Mouse (Mus musculus) intestine, postnatal 0 days (tissue): ENCODE data around the gene Ubfd1. TPM values are rescaled to one million over a fixed set of nuclear protein-coding genes. Genes with fewer than 3 reads are reported as not detected.

Source experiments
- ATAC-seq: fragments of 200-750 bp; cut with Nextera tagmentation; 2 replicates; pipeline ENCODE4 v1.8.0; 2017; ENCODE audit warnings: mild to moderate bottlenecking, moderate TSS enrichment, moderate library complexity
- H3K27ac ChIP-seq: fragments of 300-500 bp; sonication (generic); 2 replicates; pipeline ENCODE4 v1.5.1; 2014; ENCODE audit warnings: mild to moderate bottlenecking, low read depth, low read length, moderate library complexity
- H3K27me3 ChIP-seq: fragments of 300-500 bp; sonication (generic); replicated peaks from 2 replicates; pipeline ENCODE4 v1.6.1; 2014; ENCODE audit warnings: low read length, mixed read lengths; ENCODE audit not compliant: control insufficient read depth, insufficient read depth
- H3K36me3 ChIP-seq: fragments of 300-500 bp; sonication (generic); 2 replicates; pipeline ENCODE4 v1.6.1; 2014; ENCODE audit warnings: mild to moderate bottlenecking, moderate library complexity; ENCODE audit not compliant: control insufficient read depth, insufficient read depth
- H3K4me1 ChIP-seq: fragments of 300-500 bp; sonication (generic); replicated peaks from 2 replicates; pipeline ENCODE4 v1.6.1; 2014; ENCODE audit warnings: antibody characterized with exemption, low read length, mixed read lengths; ENCODE audit not compliant: control insufficient read depth, insufficient read depth
- H3K4me2 ChIP-seq: fragments of 300-500 bp; sonication (generic); replicated peaks from 2 replicates; pipeline ENCODE4 v1.6.1; 2014; ENCODE audit warnings: low read depth, mild to moderate bottlenecking, moderate library complexity
- H3K4me3 ChIP-seq: fragments of 300-500 bp; sonication (generic); 2 replicates; pipeline ENCODE4 v1.5.1; 2014; ENCODE audit warnings: low read depth, low read length
- H3K9ac ChIP-seq: fragments of 300-500 bp; sonication (generic); 2 replicates; pipeline ENCODE4 v1.6.1; 2014; ENCODE audit warnings: mild to moderate bottlenecking, low read depth, low read length
- H3K9me3 ChIP-seq: fragments of 300-500 bp; sonication (generic); 2 replicates; pipeline ENCODE4 v1.6.1; 2016; ENCODE audit warnings: mixed run types; ENCODE audit not compliant: control insufficient read depth
- CTCF ChIP-seq: sonication (generic); IDR thresholded peaks from 2 replicates; pipeline ENCODE4 v1.5.1; 2016; ENCODE audit warnings: low read depth, mild to moderate bottlenecking, control low read depth, antibody characterized with exemption, moderate library complexity
- WGBS: fragments of 180-500 bp; shearing (Covaris S2); extraction: QIAGEN DNeasy Blood & Tissue Kit; methylation state at CpG from one replicate; pipeline ENCODE4 v1.1.7; 2014; 5-methylcytosine and 5-hydroxymethylcytosine counted together
- polyA plus RNA-seq: library from polyadenylated mRNA; unstranded; fragments of >200 nt; fragmentation: Nextera tagmentation; extraction: Ambion mirVana; gene quantifications from 2 replicates; pipeline ENCODE4 v1.2.1, GENCODE M21; 2015

Gene Ubfd1
- 26.3 and 29.3 TPM in 2 replicates for polyA plus RNA-seq

DNA sequence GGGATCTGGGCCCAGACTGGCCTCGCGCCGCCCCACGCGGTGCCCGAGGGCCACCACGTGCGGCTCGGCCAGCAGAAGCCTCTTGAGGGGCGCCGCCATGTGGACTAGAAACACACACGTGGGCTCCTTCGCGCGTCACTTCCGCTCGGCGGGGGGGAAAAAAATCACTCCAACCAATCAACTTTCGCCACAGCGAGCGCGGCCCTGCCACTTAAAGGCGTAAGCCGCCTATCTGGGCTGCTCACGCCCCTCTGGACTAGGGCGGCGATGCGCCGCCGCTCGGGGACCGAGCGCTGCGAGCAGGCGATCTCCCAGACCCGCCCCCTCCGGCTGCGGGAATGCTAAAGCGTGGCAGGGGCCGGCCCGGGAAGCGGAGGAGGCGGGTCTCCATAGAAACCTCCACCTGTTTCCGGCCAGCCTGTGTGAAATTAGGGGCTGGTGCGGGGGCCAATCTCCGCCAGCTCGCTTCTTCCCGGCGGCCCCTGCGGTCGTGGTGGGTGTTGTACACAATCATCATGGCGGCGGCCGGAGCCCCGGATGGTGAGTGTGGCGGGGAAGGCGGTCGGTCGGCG is at the start of gene Ubfd1, which contains the start of gene Ears2:
Ubfd1 (plus strand) TSS at position 231 of the 572 bp plus-strand sequence.
Ears2 (minus strand) TSS at position 319 of the 572 bp plus-strand sequence.
- peak within 1 kb of the TSS; percentile 93 for H3K4me2 ChIP-seq
- under 1% methylated on average over 60 of the region's 60 CpGs for WGBS
- TF ChIP-seq CTCF: peak; percentile 48
- no peaks in the 10 kb centered on the region for H3K9me3 ChIP-seq
- peaks cover 15% of the 10 kb centered on the region; the same call in 1 of the 2 replicates for H3K4me1 ChIP-seq
- peak within 1 kb of the TSS; percentile 98 for H3K9ac ChIP-seq
- H3K27ac ChIP-seq: peak within 1 kb of the TSS; percentile 92
- H3K4me3 ChIP-seq: peak within 1 kb of the TSS; percentile 97
- peak; percentile 97 for ATAC-seq
- no peaks in the 10 kb centered on the region for H3K27me3 ChIP-seq
- H3K36me3 ChIP-seq: 0 out of 2 replicates have a peak, but pooled peaks cover 8% of the 10 kb centered on the region

DNA sequence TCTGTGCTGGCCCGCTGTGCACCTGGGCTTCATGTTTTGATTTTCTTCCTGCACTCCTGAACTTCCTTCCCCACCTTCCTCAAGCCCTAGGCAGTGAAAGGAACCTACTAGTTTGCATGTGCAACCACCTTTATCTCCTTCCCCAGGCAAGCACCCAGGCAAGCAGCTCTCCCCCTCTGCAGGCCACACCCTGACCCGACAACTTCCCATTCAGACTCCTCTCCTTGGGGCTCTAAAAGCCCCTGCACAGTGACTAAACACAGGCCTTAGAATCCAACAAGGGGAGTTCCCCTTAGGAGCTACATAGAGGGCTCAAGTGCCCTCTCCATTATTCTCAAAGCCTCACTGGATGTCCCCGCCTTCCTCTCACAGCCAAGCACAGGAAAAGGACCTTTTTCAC is 48.7 kb upstream of the Ubfd1 start:
- ATAC-seq: no peak
- H3K36me3 ChIP-seq: no peaks in the 10 kb centered on the region
- no peak for TF ChIP-seq CTCF
- no peak overlapping the region for H3K4me2 ChIP-seq
- H3K27ac ChIP-seq: no peak overlapping the region
- H3K9ac ChIP-seq: no peak overlapping the region
- H3K27me3 ChIP-seq: no peaks in the 10 kb centered on the region
- WGBS: 55% methylated on average over 3 of the region's 3 CpGs
- H3K9me3 ChIP-seq: no peaks in the 10 kb centered on the region
- H3K4me3 ChIP-seq: no peak overlapping the region
- H3K4me1 ChIP-seq: no peaks in the 10 kb centered on the region

DNA sequence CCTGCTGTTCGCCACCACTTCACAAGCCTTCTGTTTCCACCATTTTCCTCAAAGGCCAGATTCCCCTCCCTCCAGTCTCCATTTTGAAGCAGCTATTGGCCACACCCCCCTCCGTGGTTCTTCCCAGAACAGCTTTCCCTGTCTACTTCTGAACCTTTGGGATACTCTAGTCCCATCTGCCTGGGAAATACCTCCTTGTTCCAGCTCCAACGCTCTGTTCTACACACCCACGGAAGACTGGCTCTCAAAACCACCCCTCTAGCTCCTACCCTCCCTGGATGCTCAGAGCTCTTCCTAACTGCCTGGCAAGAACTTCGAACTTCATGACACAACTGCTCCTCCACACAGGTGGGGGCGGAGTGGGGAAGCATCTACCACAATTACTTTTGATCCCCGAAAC is 48.0 kb upstream of the Ubfd1 start:
- WGBS: 78% methylated on average over 7 of the region's 7 CpGs
- Histone ChIP-seq H3K9ac (no peak overlapping the region), H3K9me3 (no peaks in the 10 kb centered on the region), H3K4me3 (no peak overlapping the region), H3K4me1 (no peaks in the 10 kb centered on the region), H3K27me3 (no peaks in the 10 kb centered on the region), H3K36me3 (no peaks in the 10 kb centered on the region), H3K4me2 (peak overlapping the region; percentile 86; the same call in 1 of the 2 replicates), H3K27ac (no peak overlapping the region)
- TF ChIP-seq CTCF: no peak
- ATAC-seq: no peak

DNA sequence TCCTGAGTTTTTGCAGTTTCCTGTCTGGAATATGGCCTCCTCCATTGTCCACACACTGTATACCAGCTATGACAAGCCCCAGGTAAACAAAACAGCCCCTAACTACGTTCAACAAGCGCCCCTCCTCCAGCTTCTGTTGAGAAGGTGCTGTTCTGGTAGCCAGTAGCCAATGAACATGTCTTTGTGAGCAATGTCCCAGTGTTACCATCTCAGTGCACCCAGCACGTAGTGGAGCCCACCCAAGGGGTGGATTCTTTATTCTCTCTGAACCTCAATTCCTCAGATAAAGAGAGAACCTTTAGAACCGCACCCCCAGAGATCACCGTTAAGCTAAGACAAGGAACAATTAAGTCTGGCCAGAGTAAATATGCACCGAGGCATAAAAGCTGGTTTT is 46.7 kb upstream of the Ubfd1 start:
- Histone ChIP-seq H3K9ac (peak overlapping the region; percentile 64), H3K9me3 (no peaks in the 10 kb centered on the region), H3K36me3 (no peaks in the 10 kb centered on the region), H3K27me3 (no peaks in the 10 kb centered on the region), H3K4me3 (peak overlapping the region; percentile 84), H3K4me2 (peak overlapping the region; percentile 86), H3K27ac (peak overlapping the region; percentile 80; the same call in 1 of the 2 replicates), H3K4me1 (no peaks in the 10 kb centered on the region)
- WGBS: 2% methylated on average over 6 of the region's 6 CpGs
- ATAC-seq: no peak
- TF ChIP-seq CTCF: no peak

DNA sequence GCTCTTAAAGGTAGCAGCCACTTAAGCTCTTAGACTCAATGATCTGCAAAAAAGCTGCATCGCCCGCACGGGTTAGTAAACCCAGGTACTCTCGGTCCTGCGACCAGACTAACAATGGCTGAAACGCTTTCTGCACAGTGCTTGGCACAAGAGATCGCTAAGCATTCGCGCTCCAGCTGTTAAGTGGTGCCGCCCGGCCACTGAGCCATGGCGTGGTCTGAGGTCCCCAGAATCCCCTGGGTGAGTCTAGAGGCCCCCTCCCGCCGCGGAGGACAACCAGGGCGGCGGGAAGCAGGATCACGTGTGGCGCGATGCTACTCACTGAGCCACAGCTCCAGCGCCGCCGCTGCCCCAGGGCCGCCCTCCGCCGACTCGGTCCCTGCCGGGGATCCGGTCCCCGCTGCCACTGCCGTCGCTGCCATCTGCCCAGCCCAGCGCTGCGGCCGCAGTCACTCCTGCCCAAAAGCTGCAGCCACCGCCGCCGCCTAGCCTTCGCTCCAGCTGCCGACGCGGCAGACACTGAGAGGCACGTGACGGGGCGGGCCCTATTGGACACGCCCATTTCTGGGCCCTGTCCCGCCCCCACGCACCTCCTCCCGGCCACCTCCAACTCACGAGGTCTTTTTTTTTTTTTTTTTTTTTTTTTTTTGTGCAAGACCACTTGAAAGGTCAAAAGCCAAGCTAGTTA is 46.2 kb upstream of the Ubfd1 start, which contains the start of gene Gga2:
Gga2 (minus strand) TSS at position 556 of the 688 bp plus-strand sequence.
- H3K27me3 ChIP-seq: no peaks in the 10 kb centered on the region
- H3K4me2 ChIP-seq: peak within 1 kb of the TSS; percentile 86
- 1% methylated on average over 50 of the region's 50 CpGs for WGBS
- H3K4me3 ChIP-seq: peak within 1 kb of the TSS; percentile 84
- H3K27ac ChIP-seq: peak within 1 kb of the TSS; percentile 80
- TF ChIP-seq CTCF: no peak
- H3K36me3 ChIP-seq: no peaks in the 10 kb centered on the region
- peak within 1 kb of the TSS; percentile 64 for H3K9ac ChIP-seq
- no peaks in the 10 kb centered on the region for H3K9me3 ChIP-seq
- H3K4me1 ChIP-seq: no peaks in the 10 kb centered on the region
- peak; percentile 77 for ATAC-seq

DNA sequence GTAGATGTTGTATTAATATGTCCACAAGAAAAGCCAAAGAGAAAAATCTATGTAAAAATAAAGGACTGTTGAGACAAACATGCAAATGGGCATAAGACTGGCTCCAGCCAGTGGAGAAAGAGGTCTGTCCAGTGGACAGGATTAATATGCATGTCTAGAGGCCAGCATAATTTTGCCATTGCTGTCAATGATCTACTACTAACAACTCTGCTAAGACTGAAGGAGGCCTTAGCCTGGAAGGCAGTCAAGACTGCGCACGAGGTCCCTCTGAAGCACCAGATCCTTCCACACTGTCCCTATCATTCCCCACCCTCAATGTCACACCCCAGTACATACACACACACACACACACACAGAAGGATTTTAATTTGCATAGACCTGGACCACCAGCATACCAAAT is 44.8 kb upstream of the Ubfd1 start:
- no peaks in the 10 kb centered on the region for H3K9me3 ChIP-seq
- no peak overlapping the region for H3K27ac ChIP-seq
- no peak overlapping the region for H3K9ac ChIP-seq
- TF ChIP-seq CTCF: no peak
- H3K36me3 ChIP-seq: no peaks in the 10 kb centered on the region
- 88% methylated on average over 2 of the region's 2 CpGs for WGBS
- H3K27me3 ChIP-seq: no peaks in the 10 kb centered on the region
- no peaks in the 10 kb centered on the region for H3K4me1 ChIP-seq
- H3K4me2 ChIP-seq: no peak overlapping the region
- ATAC-seq: no peak
- H3K4me3 ChIP-seq: no peak overlapping the region
